Mouse (Mus musculus) lung, embryonic 16.5 days (tissue): ENCODE measurements around the gene Cmtm6. TPM values are rescaled to one million over a fixed set of nuclear protein-coding genes. Genes with fewer than 3 reads are reported as not detected.
A peak's percentile ranks its signal among the peaks of the same experiment; 100 is the strongest.
"Not testable (repeated sequence)": the region's sequence is repeated elsewhere in the genome, so short reads cannot be mapped to it uniquely, and the experiment has no call there.

Source experiments
- ATAC-seq: fragments of 200-750 bp; cut with Nextera tagmentation; 2 replicates; pipeline ENCODE4 v1.8.0; 2017; ENCODE audit warnings: low read depth, mild to moderate bottlenecking, moderate library complexity
- H3K27ac ChIP-seq: fragments of 300-500 bp; sonication (generic); 2 replicates; pipeline ENCODE4 v1.5.1; 2014; ENCODE audit warnings: mild to moderate bottlenecking, control low read depth, low read length
- H3K27me3 ChIP-seq: fragments of 300-500 bp; sonication (generic); 2 replicates; pipeline ENCODE4 v1.6.1; 2014; ENCODE audit warnings: low read depth, low read length, mixed read lengths; ENCODE audit not compliant: control insufficient read depth, insufficient read depth
- H3K36me3 ChIP-seq: fragments of 300-500 bp; sonication (generic); 2 replicates; pipeline ENCODE4 v1.6.1; 2014; ENCODE audit warnings: low read length; ENCODE audit not compliant: control insufficient read depth, insufficient read depth
- H3K4me1 ChIP-seq: fragments of 300-500 bp; sonication (generic); replicated peaks from 2 replicates; pipeline ENCODE4 v1.6.1; 2014; ENCODE audit warnings: low read length, mixed read lengths; ENCODE audit not compliant: control insufficient read depth, insufficient read depth
- H3K4me2 ChIP-seq: fragments of 300-500 bp; sonication (generic); 2 replicates; pipeline ENCODE4 v1.6.1; 2014; ENCODE audit warnings: low read depth, low read length, control low read depth
- H3K4me3 ChIP-seq: fragments of 300-500 bp; sonication (generic); 2 replicates; pipeline ENCODE4 v1.5.1; 2014; ENCODE audit warnings: mild to moderate bottlenecking, low read length, control low read depth
- H3K9ac ChIP-seq: fragments of 300-500 bp; sonication (generic); 2 replicates; pipeline ENCODE4 v1.6.1; 2014; ENCODE audit warnings: low read length, control low read depth
- H3K9me3 ChIP-seq: fragments of 300-500 bp; sonication (generic); 2 replicates; pipeline ENCODE4 v1.6.1; 2016; ENCODE audit warnings: low read length; ENCODE audit not compliant: control insufficient read depth
- WGBS: fragments of 180-500 bp; shearing (Covaris S2); extraction: QIAGEN DNeasy Blood & Tissue Kit; methylation state at CpG from one replicate; pipeline ENCODE4 v1.1.7; 2014; 5-methylcytosine and 5-hydroxymethylcytosine counted together
- polyA plus RNA-seq: library from polyadenylated mRNA; unstranded; fragments of >200 nt; fragmentation: Nextera tagmentation; extraction: Ambion mirVana; gene quantifications from 2 replicates; pipeline ENCODE4 v1.2.1, GENCODE M21; 2015

Gene Cmtm6
- polyA plus RNA-seq, 1 experiment from 2014 or later = 67.0 TPM

DNA sequence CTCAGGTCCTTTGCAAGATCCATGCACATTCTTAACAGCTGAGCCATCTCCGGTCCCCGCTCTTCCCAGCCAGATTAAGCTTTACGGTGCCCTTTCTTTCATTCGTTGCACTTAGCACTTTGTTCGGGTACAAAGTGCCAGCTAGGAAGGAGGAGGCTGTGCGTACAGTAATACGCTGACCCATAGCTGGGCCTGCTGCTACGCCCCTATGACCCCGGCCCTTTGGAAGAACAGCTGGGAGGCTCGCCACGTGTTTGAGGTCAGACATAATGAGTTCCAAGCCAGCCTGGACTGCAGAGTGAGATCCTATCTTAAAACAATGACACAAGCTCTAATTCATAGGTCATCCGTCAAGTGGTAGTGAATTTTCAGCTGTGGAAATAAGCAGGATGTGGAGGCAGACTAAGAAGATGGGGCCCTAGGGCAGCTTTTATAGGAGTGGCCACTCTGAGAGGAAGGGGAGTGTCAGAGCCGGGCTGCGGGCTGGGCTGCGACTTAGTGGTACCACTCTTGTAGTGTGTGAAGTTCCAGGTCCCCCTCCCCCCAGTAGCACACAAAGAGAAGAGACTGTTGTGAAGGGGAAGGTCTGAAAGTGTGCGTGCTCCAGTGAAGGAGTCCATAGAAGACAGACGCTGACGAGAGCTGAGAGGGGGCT lies 14.1 kb upstream of the Cmtm6 start:
- no peak; the same call in 1 of the 2 replicates for ATAC-seq
- no peaks in the 10 kb centered on the region for H3K9me3 ChIP-seq
- H3K4me3 ChIP-seq = no peak overlapping the region
- no peak overlapping the region for H3K27ac ChIP-seq
- no peak overlapping the region for H3K4me2 ChIP-seq
- peaks cover 42% of the 10 kb centered on the region for H3K36me3 ChIP-seq
- 0 out of 2 replicates have a peak, but pooled peaks cover 2% of the 10 kb centered on the region for H3K4me1 ChIP-seq
- H3K9ac ChIP-seq = no peak overlapping the region
- WGBS = 68% methylated on average over 18 of the region's 18 CpGs
- H3K27me3 ChIP-seq = no peaks in the 10 kb centered on the region

DNA sequence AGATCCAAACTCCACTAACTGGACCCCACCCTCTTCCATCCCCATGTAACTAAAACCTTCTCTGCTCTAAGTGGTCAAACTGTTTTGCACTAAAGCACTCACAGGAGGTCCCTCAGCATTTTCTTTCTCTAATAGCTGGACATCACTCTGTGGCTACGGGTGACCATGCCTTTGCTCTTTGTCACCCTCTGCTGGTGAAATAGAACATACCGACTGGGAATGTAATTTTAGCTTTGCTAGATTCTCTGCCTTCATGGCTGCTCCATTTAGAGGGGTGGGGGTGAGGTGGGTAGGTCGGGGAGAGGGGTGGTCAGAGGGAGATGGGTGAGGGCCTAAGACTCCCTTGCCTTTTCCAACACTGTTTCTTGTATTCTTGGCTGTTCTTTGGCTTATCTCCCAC lies 3.6 kb upstream of the Cmtm6 start:
- Histone ChIP-seq H3K9ac (no peak overlapping the region), H3K4me1 (peaks cover 6% of the 10 kb centered on the region), H3K27ac (no peak overlapping the region), H3K36me3 (peaks cover 13% of the 10 kb centered on the region), H3K4me3 (no peak overlapping the region), H3K27me3 (no peaks in the 10 kb centered on the region), H3K4me2 (no peak overlapping the region), H3K9me3 (no peaks in the 10 kb centered on the region)
- WGBS = 0% methylated on average over 3 of the region's 3 CpGs
- ATAC-seq = no peak

DNA sequence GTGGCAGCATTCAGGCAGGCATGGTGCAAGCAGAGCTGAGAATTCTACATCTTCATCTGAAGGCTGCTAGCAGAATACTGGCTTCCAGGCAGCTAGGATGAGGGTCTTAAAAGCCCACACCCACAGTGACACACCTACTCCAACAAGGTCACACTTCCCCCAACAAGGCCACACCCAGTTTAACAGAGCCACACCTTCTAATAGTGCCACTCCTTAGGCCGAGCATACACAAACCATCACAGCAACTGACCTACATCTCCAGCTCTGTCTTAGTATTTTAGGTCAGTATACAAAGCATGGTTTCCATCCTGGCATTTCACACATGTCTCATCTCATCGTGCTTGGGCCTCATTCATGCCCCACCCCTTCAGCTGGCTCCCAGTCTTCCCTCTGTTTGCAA lies 2.5 kb upstream of the Cmtm6 start:
- WGBS = 36% methylated on average over 2 of the region's 2 CpGs
- not testable (repeated sequence) for H3K4me2 ChIP-seq, H3K9ac ChIP-seq, H3K27me3 ChIP-seq, ATAC-seq, H3K4me3 ChIP-seq, H3K36me3 ChIP-seq, H3K27ac ChIP-seq, H3K9me3 ChIP-seq, H3K4me1 ChIP-seq

DNA sequence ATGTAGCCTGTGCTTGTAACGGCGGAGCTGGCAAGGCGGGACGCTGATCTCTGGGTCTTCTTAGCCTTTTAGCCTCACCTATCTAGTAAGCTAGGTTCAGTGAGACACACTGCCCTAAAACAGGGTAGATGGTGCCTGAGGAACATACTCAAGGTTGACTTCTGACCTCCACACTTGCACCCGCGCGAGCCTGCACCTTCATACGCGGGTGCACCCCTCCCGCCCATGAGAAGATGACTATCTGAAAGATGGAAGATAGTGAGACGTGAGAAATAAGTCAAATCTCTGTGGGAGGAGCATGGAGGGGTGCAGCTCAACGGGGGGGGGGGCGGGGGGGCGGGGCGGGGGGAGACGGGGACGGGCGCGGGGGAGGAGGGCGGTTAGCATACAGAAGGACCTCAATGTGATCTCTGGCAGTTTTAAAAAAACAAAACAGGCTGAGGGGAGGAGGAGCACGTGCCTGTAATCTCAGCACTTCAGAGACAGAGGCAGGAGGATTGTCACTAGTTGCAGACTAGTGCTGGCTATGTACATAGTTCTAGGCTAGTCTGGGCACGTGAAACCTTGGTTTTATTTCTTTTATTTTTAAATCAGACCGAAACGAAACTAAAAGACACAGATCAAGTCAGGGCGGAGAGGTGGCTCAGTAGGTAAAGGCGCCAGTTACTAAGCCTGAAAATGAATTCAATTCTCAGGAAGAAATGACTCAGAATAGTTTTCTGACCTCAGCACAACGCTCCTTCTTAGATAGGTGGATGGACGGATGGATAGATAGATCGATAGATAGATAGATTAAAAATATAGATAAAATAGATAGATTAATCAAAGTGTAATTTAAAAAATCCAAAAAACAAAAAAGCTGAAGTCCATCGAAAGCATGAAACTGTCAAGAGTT lies 758 bp upstream of the Cmtm6 start:
- no peaks in the 10 kb centered on the region for H3K9me3 ChIP-seq
- H3K4me2 ChIP-seq = peak overlapping the region; percentile 52
- 28% methylated on average over 25 of the region's 30 CpGs for WGBS
- no peak overlapping the region for H3K27ac ChIP-seq
- H3K9ac ChIP-seq = peak overlapping the region; percentile 43
- H3K4me1 ChIP-seq = peaks cover 9% of the 10 kb centered on the region
- H3K4me3 ChIP-seq = peak overlapping the region; percentile 76
- ATAC-seq = peak; percentile 16; the same call in 1 of the 2 replicates
- H3K27me3 ChIP-seq = no peaks in the 10 kb centered on the region
- H3K36me3 ChIP-seq = peaks cover 3% of the 10 kb centered on the region; the same call in 1 of the 2 replicates

DNA sequence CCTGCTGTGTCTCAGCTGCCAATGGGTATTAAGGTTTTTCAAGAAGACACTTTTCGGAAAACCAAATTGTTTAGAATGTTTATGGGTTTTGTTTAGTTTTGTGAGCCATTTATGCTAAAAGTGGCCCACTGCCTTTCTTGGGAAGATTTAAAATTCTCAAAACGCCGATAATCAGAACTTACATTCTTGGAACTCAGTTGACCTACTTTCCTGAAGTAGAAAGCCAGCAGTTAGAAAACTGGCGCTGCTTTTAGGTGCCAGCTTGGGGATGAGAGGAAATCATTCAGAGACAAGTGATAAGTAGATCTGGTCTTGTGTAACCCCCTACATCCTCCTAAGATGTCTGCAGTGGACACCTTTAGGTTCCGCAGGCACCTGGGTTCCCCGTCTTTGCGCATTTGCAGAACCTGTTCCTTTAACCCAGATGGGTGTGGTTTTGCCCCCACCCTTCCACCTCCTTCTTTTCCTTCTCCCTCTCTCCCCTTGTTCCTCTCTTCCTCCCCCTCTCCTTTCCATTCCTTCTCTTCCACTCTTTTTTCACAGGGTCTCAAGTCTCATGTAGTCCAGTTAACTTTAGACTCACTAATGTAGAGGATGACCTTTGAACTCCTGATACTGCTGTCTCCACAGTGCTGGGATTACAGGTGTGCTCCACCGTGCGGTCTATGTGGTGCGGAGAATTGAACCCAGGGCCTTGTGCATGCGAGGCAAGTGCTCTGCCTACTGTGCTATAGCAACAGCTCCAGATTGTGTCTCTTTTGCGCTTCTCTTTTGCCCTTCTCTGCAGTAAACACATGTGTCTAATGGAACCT lies 1.2 kb downstream of the Cmtm6 start:
- H3K9me3 ChIP-seq = no peaks in the 10 kb centered on the region
- H3K4me2 ChIP-seq = peak overlapping the region; percentile 52
- ATAC-seq = no peak
- H3K36me3 ChIP-seq = no peaks in the 10 kb centered on the region
- H3K4me1 ChIP-seq = peaks cover 18% of the 10 kb centered on the region
- no peak overlapping the region; the same call in 1 of the 2 replicates for H3K27ac ChIP-seq
- H3K4me3 ChIP-seq = peak overlapping the region; percentile 76
- H3K9ac ChIP-seq = peak overlapping the region; percentile 86
- H3K27me3 ChIP-seq = no peaks in the 10 kb centered on the region
- WGBS = 56% methylated on average over 12 of the region's 12 CpGs

DNA sequence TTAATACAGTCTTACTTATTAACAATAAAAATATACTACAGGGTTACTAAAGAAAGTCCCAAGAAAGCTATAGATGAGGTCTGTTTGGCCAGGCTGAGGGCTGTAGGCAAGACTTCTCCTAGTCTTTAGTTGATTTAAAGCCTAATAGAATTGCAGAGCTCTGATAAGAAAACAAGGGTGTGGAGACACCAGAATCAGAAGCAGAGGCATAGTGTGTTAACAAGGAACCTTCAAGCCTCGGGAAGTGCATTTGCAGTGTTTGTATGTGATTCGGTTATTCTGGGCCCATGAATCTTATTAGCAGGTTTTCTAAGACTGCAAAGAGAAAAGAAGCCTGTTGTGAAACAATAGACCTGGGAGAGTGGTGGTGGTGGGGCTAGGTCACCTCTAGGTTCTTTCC lies 2.3 kb downstream of the Cmtm6 start:
- no peak overlapping the region for H3K4me3 ChIP-seq
- no peaks in the 10 kb centered on the region for H3K36me3 ChIP-seq
- H3K27me3 ChIP-seq = no peaks in the 10 kb centered on the region
- no peak overlapping the region for H3K9ac ChIP-seq
- H3K4me1 ChIP-seq = peaks cover 21% of the 10 kb centered on the region
- 66% methylated on average over 2 of the region's 2 CpGs for WGBS
- no peaks in the 10 kb centered on the region for H3K9me3 ChIP-seq
- no peak for ATAC-seq
- no peak overlapping the region for H3K4me2 ChIP-seq
- H3K27ac ChIP-seq = no peak overlapping the region

DNA sequence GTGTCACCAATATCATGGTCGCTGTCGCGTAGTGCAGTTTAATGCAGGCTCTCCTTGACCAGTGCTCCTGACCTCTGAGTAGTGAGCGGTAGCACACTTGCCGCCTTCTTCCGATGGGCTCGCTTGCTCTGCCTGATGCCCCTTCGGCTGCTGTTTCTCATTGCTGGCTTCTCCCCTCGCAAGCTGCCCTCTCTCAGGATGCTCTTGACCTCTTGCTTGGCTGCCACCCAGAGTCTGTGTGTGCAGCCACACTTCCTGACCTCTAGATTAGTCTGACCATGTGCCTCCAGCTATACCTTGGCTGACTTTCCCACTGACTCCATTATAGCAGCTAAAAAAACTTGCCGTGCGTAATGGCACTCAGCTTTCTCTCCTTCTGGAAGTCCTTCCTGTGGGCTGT lies 5.5 kb downstream of the Cmtm6 start:
- Histone ChIP-seq H3K9me3 (no peaks in the 10 kb centered on the region), H3K4me1 (peaks cover 21% of the 10 kb centered on the region), H3K4me2 (peak overlapping the region; percentile 21), H3K27me3 (no peaks in the 10 kb centered on the region), H3K9ac (no peak overlapping the region), H3K36me3 (no peaks in the 10 kb centered on the region), H3K27ac (peak overlapping the region; percentile 43), H3K4me3 (no peak overlapping the region)
- peak; percentile 68 for ATAC-seq
- WGBS = 33% methylated on average over 11 of the region's 11 CpGs

DNA sequence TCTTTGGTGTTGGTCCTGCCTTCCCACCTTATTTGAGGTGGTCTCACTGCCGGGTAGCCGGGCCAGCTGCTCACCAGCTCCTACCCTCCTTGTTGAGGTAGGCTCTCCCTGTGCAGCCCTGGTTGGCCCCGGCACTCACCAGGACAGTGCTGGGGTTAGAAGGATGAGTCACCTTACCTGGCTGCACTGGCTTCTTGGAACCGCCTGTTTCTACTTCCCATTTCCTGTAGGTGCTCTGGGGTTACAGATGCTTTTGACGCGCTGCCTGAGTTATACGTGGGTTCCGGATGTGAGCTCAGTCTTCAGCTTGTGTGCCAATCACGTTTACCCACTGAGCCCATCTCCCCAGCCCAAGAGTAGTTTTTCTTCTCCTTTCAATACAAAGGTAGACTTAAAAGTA lies 9.4 kb downstream of the Cmtm6 start:
- Histone ChIP-seq H3K4me3 (no peak overlapping the region), H3K4me1 (peaks cover 12% of the 10 kb centered on the region), H3K27ac (no peak overlapping the region), H3K9ac (no peak overlapping the region), H3K27me3 (no peaks in the 10 kb centered on the region), H3K36me3 (no peaks in the 10 kb centered on the region; the same call in 1 of the 2 replicates), H3K9me3 (no peaks in the 10 kb centered on the region), H3K4me2 (no peak overlapping the region)
- ATAC-seq = no peak
- WGBS = 78% methylated on average over 9 of the region's 9 CpGs

DNA sequence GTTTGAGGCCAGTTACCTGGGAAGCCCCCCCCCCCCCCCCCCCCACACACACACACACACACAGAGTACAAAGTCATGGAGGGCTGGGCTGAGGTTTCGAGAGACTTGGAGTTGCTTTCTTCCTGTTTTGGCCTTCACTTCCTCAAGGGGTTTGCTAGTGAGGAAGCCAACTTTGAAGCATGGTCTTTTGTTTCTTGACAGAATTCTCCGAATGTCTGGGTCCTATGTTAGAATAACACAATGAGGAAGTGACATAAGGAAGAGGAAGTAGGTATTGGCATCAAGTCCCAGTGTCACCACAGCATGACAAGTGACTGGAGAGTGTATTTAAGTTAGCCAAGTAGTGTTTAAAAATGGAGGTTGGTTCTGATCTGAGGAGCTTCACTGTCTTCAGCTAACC lies 11.8 kb downstream of the Cmtm6 start:
- H3K36me3 ChIP-seq = peaks cover 11% of the 10 kb centered on the region; the same call in 1 of the 2 replicates
- no peaks in the 10 kb centered on the region for H3K9me3 ChIP-seq
- H3K9ac ChIP-seq = no peak overlapping the region
- no peaks in the 10 kb centered on the region for H3K4me1 ChIP-seq
- peak; percentile 71; the same call in 1 of the 2 replicates for ATAC-seq
- WGBS = 76% methylated on average over 2 of the region's 2 CpGs
- H3K27me3 ChIP-seq = no peaks in the 10 kb centered on the region
- H3K27ac ChIP-seq = peak overlapping the region; percentile 48; the same call in 1 of the 2 replicates
- no peak overlapping the region for H3K4me2 ChIP-seq
- no peak overlapping the region for H3K4me3 ChIP-seq
